Mouse (Mus musculus) forebrain, embryonic 15.5 days (tissue): ENCODE data around the gene Clec18a. TPM values are rescaled to one million over a fixed set of nuclear protein-coding genes. Genes with fewer than 3 reads are reported as not detected.
"Not testable (repeated sequence)": the region's sequence is repeated elsewhere in the genome, so short reads cannot be mapped to it uniquely, and the experiment has no call there.

Experiments used
- ATAC-seq: fragments of 200-750 bp; cut with Nextera tagmentation; replicated peaks from 2 replicates; pipeline ENCODE4 v1.8.0; 2017; ENCODE audit warnings: mild to moderate bottlenecking, moderate TSS enrichment, moderate library complexity
- H3K27ac ChIP-seq: fragments of 300-500 bp; sonication (generic); replicated peaks from 2 replicates; pipeline ENCODE4 v1.5.1; 2015; ENCODE audit warnings: mild to moderate bottlenecking, inconsistent platforms
- H3K27me3 ChIP-seq: fragments of 300-500 bp; sonication (generic); 2 replicates; pipeline ENCODE4 v1.6.1; 2015; ENCODE audit warnings: inconsistent platforms
- H3K36me3 ChIP-seq: fragments of 300-500 bp; sonication (generic); 2 replicates; pipeline ENCODE4 v1.6.1; 2015; ENCODE audit warnings: mild to moderate bottlenecking, inconsistent platforms
- H3K4me1 ChIP-seq: fragments of 300-500 bp; sonication (generic); 2 replicates; pipeline ENCODE4 v1.6.1; 2015; ENCODE audit warnings: inconsistent platforms
- H3K4me2 ChIP-seq: fragments of 300-500 bp; sonication (generic); replicated peaks from 2 replicates; pipeline ENCODE4 v1.6.1; 2015; ENCODE audit warnings: mild to moderate bottlenecking, inconsistent platforms
- H3K4me3 ChIP-seq: fragments of 300-500 bp; sonication (generic); 2 replicates; pipeline ENCODE4 v1.5.1; 2015; ENCODE audit warnings: mild to moderate bottlenecking, inconsistent platforms
- H3K9ac ChIP-seq: fragments of 300-500 bp; sonication (generic); replicated peaks from 2 replicates; pipeline ENCODE4 v1.6.1; 2015; ENCODE audit warnings: mild to moderate bottlenecking, inconsistent platforms
- H3K9me3 ChIP-seq: fragments of 300-500 bp; sonication (generic); 2 replicates; pipeline ENCODE4 v1.6.1; 2016; ENCODE audit warnings: inconsistent platforms
- WGBS: fragments of 180-500 bp; shearing (Covaris S2); methylation state at CpG from one replicate; pipeline ENCODE4 v1.1.7; 2015; ENCODE audit warnings: mixed read lengths; 5-methylcytosine and 5-hydroxymethylcytosine counted together
- microRNA-seq: library from miRNA; unstranded; fragments of <30 nt; microRNA quantifications from one replicate; pipeline ENCODE4, GENCODE M21; 2016
- polyA plus RNA-seq: library from polyadenylated mRNA; unstranded; fragments of >200 nt; fragmentation: Nextera tagmentation; extraction: Ambion mirVana; gene quantifications from 2 replicates; pipeline ENCODE4 v1.2.1, GENCODE M21; 2015

Gene Clec18a
- polyA plus RNA-seq, 1 experiment from 2014 or later, result 0.60 TPM

- ATAC-seq, result no peak
- no peak overlapping the region for H3K4me2 ChIP-seq
- no peak overlapping the region for H3K27ac ChIP-seq
- H3K4me3 ChIP-seq, result no peak overlapping the region
- H3K4me1 ChIP-seq, result peaks cover 23% of the 10 kb centered on the region
- no peaks in the 10 kb centered on the region for H3K9me3 ChIP-seq
- H3K9ac ChIP-seq, result no peak overlapping the region
- 83% methylated on average over 6 of the region's 6 CpGs for WGBS
- H3K27me3 ChIP-seq, result peaks cover 10% of the 10 kb centered on the region; the same call in 1 of the 2 replicates
- no peaks in the 10 kb centered on the region for H3K36me3 ChIP-seq
Measured at GRCm38 (mm10) chr8:111030045-111030444, 62.2 kb downstream of the Clec18a start.

GRCm38 (mm10) chr8:111029589-111029988 is 62.6 kb downstream of the Clec18a start:
- Histone ChIP-seq H3K4me2 (no peak overlapping the region), H3K4me1 (peaks cover 18% of the 10 kb centered on the region), H3K9me3 (no peaks in the 10 kb centered on the region), H3K4me3 (no peak overlapping the region), H3K27me3 (peaks cover 10% of the 10 kb centered on the region; the same call in 1 of the 2 replicates), H3K27ac (no peak overlapping the region), H3K36me3 (no peaks in the 10 kb centered on the region), H3K9ac (no peak overlapping the region)
- WGBS, result 57% methylated on average over 4 of the region's 4 CpGs
- ATAC-seq, result no peak

GRCm38 (mm10) chr8:111027391-111027937 is 64.8 kb downstream of the Clec18a start:
- H3K4me3 ChIP-seq, result peak overlapping the region; percentile 59
- no peaks in the 10 kb centered on the region for H3K36me3 ChIP-seq
- peaks cover 10% of the 10 kb centered on the region; the same call in 1 of the 2 replicates for H3K27me3 ChIP-seq
- H3K9me3 ChIP-seq, result no peaks in the 10 kb centered on the region
- H3K9ac ChIP-seq, result peak overlapping the region; percentile 79
- peak overlapping the region; percentile 60 for H3K27ac ChIP-seq
- peaks cover 10% of the 10 kb centered on the region for H3K4me1 ChIP-seq
- WGBS, result under 1% methylated on average over 31 of the region's 31 CpGs
- peak overlapping the region; percentile 70 for H3K4me2 ChIP-seq
- ATAC-seq, result peak; percentile 91

GRCm38 (mm10) chr8:111026609-111027008 is 65.6 kb downstream of the Clec18a start:
- H3K4me2 ChIP-seq, result not testable (repeated sequence)

GRCm38 (mm10) chr8:111010230-111010991 is 81.8 kb downstream of the Clec18a start:
- WGBS, result 95% methylated on average over 9 of the region's 10 CpGs
- ATAC-seq, H3K27me3 ChIP-seq, H3K9me3 ChIP-seq, H3K4me1 ChIP-seq, H3K27ac ChIP-seq, H3K4me3 ChIP-seq, H3K4me2 ChIP-seq, H3K9ac ChIP-seq: not testable (repeated sequence)
- peaks cover 58% of the 10 kb centered on the region for H3K36me3 ChIP-seq

More at GRCm38 (mm10) chr8:111026609-111027008, 65.6 kb downstream of the Clec18a start:
- 100% methylated on average over 2 of the region's 2 CpGs for WGBS
- H3K27me3 ChIP-seq, H3K9ac ChIP-seq, ATAC-seq, H3K9me3 ChIP-seq, H3K36me3 ChIP-seq, H3K4me3 ChIP-seq, H3K4me1 ChIP-seq, H3K27ac ChIP-seq: not testable (repeated sequence)

Small RNAs within 50 kb of the gene (microRNA-seq; reads per million reads assigned to microRNA genes)
- not detected for gene Gm24103
- gene Mir3473d, result not detected

Other genes with a start within 250 kb of the Clec18a start
- 67.1 and 70.0 TPM in 2 replicates for gene Cog4, start 245.8 kb downstream of the Clec18a start, polyA plus RNA-seq
- gene Sf3b3, start 245.6 kb downstream of the Clec18a start, polyA plus RNA-seq, result 121 TPM in 2 replicates
- 8.5 and 8.7 TPM in 2 replicates for gene Fuk, start 189.9 kb downstream of the Clec18a start, polyA plus RNA-seq
- 24.5 and 25.8 TPM in 2 replicates for gene St3gal2, start 172.5 kb downstream of the Clec18a start, polyA plus RNA-seq
- gene Ddx19a, start 94.6 kb downstream of the Clec18a start, polyA plus RNA-seq, result 13.0 and 13.5 TPM in 2 replicates
- 8.2 and 8.9 TPM in 2 replicates for gene Ddx19b, start 60.7 kb downstream of the Clec18a start, polyA plus RNA-seq
- gene Aars, start 59.3 kb downstream of the Clec18a start, polyA plus RNA-seq, result 68.8 and 69.6 TPM in 2 replicates
- gene Exosc6, start 36.1 kb downstream of the Clec18a start, polyA plus RNA-seq, result not detected in 2 replicates
- gene Pdpr, start 2.2 kb upstream of the Clec18a start, polyA plus RNA-seq, result 11.5 and 14.0 TPM in 2 replicates
- gene Glg1, start 166.8 kb upstream of the Clec18a start, polyA plus RNA-seq, result 61.8 and 70.8 TPM in 2 replicates
- 34.3 and 34.9 TPM in 2 replicates for gene Rfwd3, start 207.8 kb upstream of the Clec18a start, polyA plus RNA-seq
- 0.33 and 0.56 TPM in 2 replicates for gene Mlkl, start 245.8 kb upstream of the Clec18a start, polyA plus RNA-seq